21 mouse cellular contexts compared by ENCODE assay signal in genomic region chr5:134896965-134897364, GRCm38 (mm10). TPM values are rescaled to one million over a fixed set of nuclear protein-coding genes. Genes with fewer than 3 reads are reported as not detected.
"Had no signal": no experiment of that assay in that cellular context is flagged by ENCODE, and none has a peak within 500 bp of the region (broad histone marks: within the 10 kb centered on the region; RNA-seq: fewer than 3 reads in every experiment).

No protein-coding gene starts in this region.

- H3K9me3 ChIP-seq: midbrain, embryonic 15.5 days; neural tube, embryonic 12.5 days had no signal

- DNase-seq: kidney, adult 18-20 months; kidney, postnatal 10 days; liver; liver, embryonic 13.5 days; liver, postnatal 0 days; thymus, postnatal 36 days had no signal

- H3K27me3 ChIP-seq: liver, embryonic 13.5 days; midbrain, embryonic 15.5 days; neural tube, embryonic 12.5 days had no signal

- H3K4me2 ChIP-seq: limb, embryonic 12.5 days; liver, embryonic 13.5 days; midbrain, embryonic 11.5 days; midbrain, embryonic 15.5 days; neural tube, embryonic 12.5 days had no signal

- ATAC-seq: liver, postnatal 0 days; midbrain, embryonic 15.5 days had no signal

- H3K4me1 ChIP-seq: liver, embryonic 13.5 days; megakaryocyte, embryonic 14.5 days had no signal

- H3K36me3 ChIP-seq: limb, embryonic 12.5 days; liver, embryonic 13.5 days; midbrain, embryonic 15.5 days; neural tube, embryonic 12.5 days had no signal

- H3K9ac ChIP-seq: limb, embryonic 12.5 days; liver, embryonic 13.5 days; liver, postnatal 0 days; midbrain, embryonic 15.5 days; neural tube, embryonic 12.5 days had no signal

- H3K4me3 ChIP-seq: left cerebral cortex, adult 2 months; limb, embryonic 12.5 days; liver, embryonic 13.5 days; megakaryocyte, embryonic 14.5 days; midbrain, embryonic 15.5 days; neural tube, embryonic 12.5 days had no signal

- H3K27ac ChIP-seq: left cerebral cortex, adult 2 months; limb, embryonic 12.5 days; liver, embryonic 13.5 days; macrophage; midbrain, embryonic 15.5 days; neural tube, embryonic 12.5 days had no signal

RNA-seq across cellular contexts. Expression of gene Tmem270, which starts 9.6 kb away (rescaled TPM):
- total RNA-seq: layer of hippocampus, adult 8-10 months; layer of hippocampus, postnatal 14 days; left cerebral cortex, adult 2 months; left cerebral cortex, postnatal 14 days; monocyte, adult 5-6 weeks; neutrophil, adult 5-6 weeks had no signal
- polyA plus RNA-seq: kidney, embryonic 14.5 days; limb, embryonic 12.5 days; liver, embryonic 13.5 days; liver, postnatal 0 days; macrophage; midbrain, embryonic 11.5 days; midbrain, embryonic 15.5 days; neural tube, embryonic 12.5 days; stomach, embryonic 14.5 days; thymus, postnatal 0 days had no signal

RNA-seq across cellular contexts. Expression of gene Cldn13, which starts 18.4 kb away (rescaled TPM):
- total RNA-seq: layer of hippocampus, adult 8-10 months; layer of hippocampus, postnatal 14 days; left cerebral cortex, adult 2 months; left cerebral cortex, postnatal 14 days; monocyte, adult 5-6 weeks; neutrophil, adult 5-6 weeks had no signal
- polyA plus RNA-seq: macrophage; midbrain, embryonic 15.5 days had no signal

RNA-seq across cellular contexts. Expression of gene Mettl27, which starts 35.2 kb away (rescaled TPM):
- total RNA-seq: monocyte, adult 5-6 weeks had no signal

RNA-seq across cellular contexts. Expression of gene Cldn4, which starts 49.8 kb away (rescaled TPM):
- total RNA-seq: layer of hippocampus, adult 8-10 months; layer of hippocampus, postnatal 14 days; left cerebral cortex, adult 2 months; left cerebral cortex, postnatal 14 days; monocyte, adult 5-6 weeks had no signal
- polyA plus RNA-seq: macrophage; midbrain, embryonic 15.5 days had no signal
